Mouse (Mus musculus): ENCODE data around the gene Actg1.

GRCm38 (mm10) chr11:120382509-120382908, 34.2 kb upstream of the Actg1 start:
- TF ChIP-seq CTCF (IDR thresholded peaks at IDR 0.05; ENCODE audit: insufficient read depth, low read depth, low read length) (no peak), POLR2A (IDR thresholded peaks at IDR 0.05; ENCODE audit: insufficient read depth, low read depth, low read length) (no peak)
